Mouse (Mus musculus): ENCODE data around the gene Zfp57. TPM values are rescaled to one million over a fixed set of nuclear protein-coding genes. Genes with fewer than 3 reads are reported as not detected.
A peak's percentile ranks its signal among the peaks of the same experiment; 100 is the strongest.
"Not testable (repeated sequence)": the region's sequence is repeated elsewhere in the genome, so short reads cannot be mapped to it uniquely, and the experiment has no call there.

Zfp57 gene
- polyA plus RNA-seq, 1 experiment: 223 TPM

DNA sequence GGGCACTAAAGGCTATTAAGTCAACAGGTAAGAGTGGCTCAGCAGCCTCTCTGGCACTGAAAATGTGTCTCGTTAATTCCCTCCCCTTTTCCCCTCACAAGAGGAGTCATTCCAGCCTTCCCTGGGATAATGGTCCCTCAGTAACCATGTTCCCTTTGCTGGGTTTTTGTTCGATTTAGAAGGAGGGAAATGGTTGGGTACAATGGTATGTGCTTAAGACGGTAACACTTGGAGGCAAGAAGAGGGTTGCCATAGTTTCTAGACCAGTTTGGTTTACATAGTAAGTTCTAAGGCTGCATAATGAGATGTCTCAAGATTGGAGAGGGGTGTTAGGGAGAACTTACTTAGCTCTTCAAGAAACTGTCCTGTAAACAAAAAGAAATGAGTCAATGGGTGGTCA lies 10.8 kb downstream of the Zfp57 start:
- peak overlapping the region; percentile 45 for H3K27ac ChIP-seq (ENCODE audit: insufficient read depth, low read length)
- TF ChIP-seq EP300 (IDR thresholded peaks at IDR 0.05; ENCODE audit: insufficient read depth, low read depth, low read length) (no peak), CTCF (IDR thresholded peaks at IDR 0.05; ENCODE audit: low read depth, low read length) (no peak), POLR2A (IDR thresholded peaks at IDR 0.05; ENCODE audit: insufficient read depth, low read length) (no peak)
- no peak overlapping the region for H3K4me3 ChIP-seq (ENCODE audit: low read depth, low read length)
- H3K4me1 ChIP-seq (ENCODE audit: control insufficient read depth, insufficient read depth, low read length): no peaks in the 10 kb centered on the region
- no peak overlapping the region for H3K9ac ChIP-seq (ENCODE audit: low read depth, poor library complexity, severe bottlenecking)
- H3K9me3 ChIP-seq (replicated peaks; ENCODE audit: control insufficient read depth, insufficient read depth, low read length, poor library complexity, severe bottlenecking): no peaks in the 10 kb centered on the region
- peaks cover 45% of the 10 kb centered on the region for H3K36me3 ChIP-seq (ENCODE audit: control insufficient read depth, insufficient read depth, low read length, poor library complexity, severe bottlenecking)
- no peaks in the 10 kb centered on the region for H3K27me3 ChIP-seq (ENCODE audit: control insufficient read depth, insufficient read depth, low read length, poor library complexity, severe bottlenecking)

DNA sequence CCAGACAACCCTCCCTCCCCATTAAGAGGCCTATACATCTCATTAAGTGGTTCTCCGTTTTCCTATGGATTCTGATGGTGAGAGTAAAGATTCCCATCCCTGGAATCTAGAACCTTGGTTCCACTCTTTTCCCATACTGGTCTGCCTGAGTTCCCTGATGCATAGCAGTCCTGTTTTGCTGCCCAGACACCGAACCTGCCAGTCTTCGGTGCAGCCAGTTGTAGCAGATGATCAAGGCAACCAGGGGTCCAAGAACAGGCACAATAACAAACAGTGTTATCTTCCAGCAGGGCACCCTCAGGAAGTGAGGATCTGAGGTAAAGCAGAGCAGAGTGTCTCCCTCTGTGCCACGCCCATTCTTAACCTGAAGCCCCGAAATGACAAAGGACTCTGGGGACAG lies 11.2 kb downstream of the Zfp57 start:
- TF ChIP-seq POLR2A (IDR thresholded peaks at IDR 0.05; ENCODE audit: insufficient read depth, low read length) (no peak), EP300 (IDR thresholded peaks at IDR 0.05; ENCODE audit: insufficient read depth, low read depth, low read length) (no peak), CTCF (IDR thresholded peaks at IDR 0.05; ENCODE audit: low read depth, low read length) (no peak)
- H3K27ac ChIP-seq (ENCODE audit: insufficient read depth, low read length): peak overlapping the region; percentile 30
- H3K36me3 ChIP-seq (ENCODE audit: control insufficient read depth, insufficient read depth, low read length, poor library complexity, severe bottlenecking): peaks cover 40% of the 10 kb centered on the region
- H3K9ac ChIP-seq (ENCODE audit: low read depth, poor library complexity, severe bottlenecking): no peak overlapping the region
- H3K4me1 ChIP-seq (ENCODE audit: control insufficient read depth, insufficient read depth, low read length): no peaks in the 10 kb centered on the region
- no peaks in the 10 kb centered on the region for H3K9me3 ChIP-seq (replicated peaks; ENCODE audit: control insufficient read depth, insufficient read depth, low read length, poor library complexity, severe bottlenecking)
- H3K4me3 ChIP-seq (ENCODE audit: low read depth, low read length): no peak overlapping the region
- no peaks in the 10 kb centered on the region for H3K27me3 ChIP-seq (ENCODE audit: control insufficient read depth, insufficient read depth, low read length, poor library complexity, severe bottlenecking)

DNA sequence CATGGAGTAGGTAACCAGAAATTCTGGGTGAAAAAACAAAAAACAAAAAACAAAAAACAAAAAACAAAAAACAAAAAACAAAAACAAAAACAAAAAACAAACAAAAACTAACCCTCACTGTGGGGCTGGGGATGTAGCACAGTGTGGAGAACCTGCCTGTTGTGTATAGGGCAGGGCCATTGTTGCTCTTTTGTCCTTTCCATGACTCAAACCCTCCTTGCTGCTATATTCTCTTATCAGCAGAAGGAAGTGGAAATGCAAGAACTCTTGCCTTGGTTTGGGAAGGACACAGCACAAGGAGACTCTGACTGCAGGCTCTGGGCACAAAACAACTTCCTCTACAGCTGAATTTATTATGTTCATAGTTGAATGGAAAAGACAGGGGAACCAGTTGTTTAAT lies 15.4 kb downstream of the Zfp57 start:
- Histone ChIP-seq H3K4me3 (ENCODE audit: low read depth, low read length) (no peak overlapping the region), H3K27ac (ENCODE audit: insufficient read depth, low read length) (no peak overlapping the region), H3K9me3 (replicated peaks; ENCODE audit: control insufficient read depth, insufficient read depth, low read length, poor library complexity, severe bottlenecking) (no peaks in the 10 kb centered on the region), H3K9ac (ENCODE audit: low read depth, poor library complexity, severe bottlenecking) (no peak overlapping the region), H3K4me1 (ENCODE audit: control insufficient read depth, insufficient read depth, low read length) (no peaks in the 10 kb centered on the region), H3K27me3 (ENCODE audit: control insufficient read depth, insufficient read depth, low read length, poor library complexity, severe bottlenecking) (no peaks in the 10 kb centered on the region), H3K36me3 (ENCODE audit: control insufficient read depth, insufficient read depth, low read length, poor library complexity, severe bottlenecking) (no peaks in the 10 kb centered on the region)
- TF ChIP-seq EP300 (IDR thresholded peaks at IDR 0.05; ENCODE audit: insufficient read depth, low read depth, low read length) (no peak), POLR2A (IDR thresholded peaks at IDR 0.05; ENCODE audit: insufficient read depth, low read length) (no peak), CTCF (IDR thresholded peaks at IDR 0.05; ENCODE audit: low read depth, low read length) (no peak)

DNA sequence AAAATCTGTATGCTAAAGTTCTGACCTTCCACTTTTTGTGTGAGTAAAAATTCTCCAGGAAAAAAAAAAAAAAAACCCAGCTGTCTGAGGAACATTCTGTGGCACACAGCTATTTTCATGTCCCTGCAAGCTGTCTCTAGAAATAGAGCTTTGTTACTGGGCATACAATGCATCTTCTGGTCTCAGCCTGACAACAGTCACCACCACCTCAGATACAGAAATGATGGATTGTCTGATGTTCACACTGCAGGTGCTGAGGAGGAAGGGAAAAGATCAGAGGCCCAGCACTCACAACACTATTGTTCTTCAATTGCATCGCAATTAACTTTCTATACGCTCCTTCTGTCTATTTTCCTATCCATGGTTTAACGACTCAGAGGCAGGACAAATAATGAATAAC lies 17.4 kb downstream of the Zfp57 start:
- Histone ChIP-seq H3K27ac (ENCODE audit: insufficient read depth, low read length) (peak overlapping the region; percentile 22; the same call in 1 of the 2 replicates), H3K36me3 (ENCODE audit: control insufficient read depth, insufficient read depth, low read length, poor library complexity, severe bottlenecking) (no peaks in the 10 kb centered on the region), H3K9me3 (replicated peaks; ENCODE audit: control insufficient read depth, insufficient read depth, low read length, poor library complexity, severe bottlenecking) (no peaks in the 10 kb centered on the region), H3K9ac (ENCODE audit: low read depth, poor library complexity, severe bottlenecking) (no peak overlapping the region), H3K4me3 (ENCODE audit: low read depth, low read length) (no peak overlapping the region), H3K27me3 (ENCODE audit: control insufficient read depth, insufficient read depth, low read length, poor library complexity, severe bottlenecking) (no peaks in the 10 kb centered on the region), H3K4me1 (ENCODE audit: control insufficient read depth, insufficient read depth, low read length) (peaks cover 6% of the 10 kb centered on the region)
- TF ChIP-seq CTCF (IDR thresholded peaks at IDR 0.05; ENCODE audit: low read depth, low read length): no peak
- no peak for TF ChIP-seq POLR2A (IDR thresholded peaks at IDR 0.05; ENCODE audit: insufficient read depth, low read length)
- TF ChIP-seq EP300 (IDR thresholded peaks at IDR 0.05; ENCODE audit: insufficient read depth, low read depth, low read length): no peak

DNA sequence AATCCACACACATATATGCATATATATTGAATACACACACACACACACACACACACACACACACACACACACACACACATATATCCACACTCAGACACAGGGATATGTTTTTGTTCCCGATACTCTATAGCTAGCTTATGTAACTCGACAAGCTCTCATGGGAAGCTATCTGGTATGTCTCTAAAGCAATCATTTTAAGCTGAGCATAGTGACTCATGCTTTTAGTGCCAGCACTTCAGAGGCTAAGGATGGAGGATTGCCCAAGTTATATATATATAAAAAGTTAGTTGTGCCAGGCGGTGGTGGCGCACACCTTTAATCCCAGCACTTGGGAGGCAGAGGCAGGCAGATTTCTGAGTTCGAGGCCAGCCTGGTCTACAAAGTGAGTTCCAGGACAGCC lies 18.3 kb downstream of the Zfp57 start:
- not testable (repeated sequence) for H3K27ac ChIP-seq (ENCODE audit: insufficient read depth, low read length); H3K9me3 ChIP-seq (replicated peaks; ENCODE audit: control insufficient read depth, insufficient read depth, low read length, poor library complexity, severe bottlenecking); H3K9ac ChIP-seq (ENCODE audit: low read depth, poor library complexity, severe bottlenecking); H3K36me3 ChIP-seq (ENCODE audit: control insufficient read depth, insufficient read depth, low read length, poor library complexity, severe bottlenecking); H3K4me3 ChIP-seq (ENCODE audit: low read depth, low read length); H3K27me3 ChIP-seq (ENCODE audit: control insufficient read depth, insufficient read depth, low read length, poor library complexity, severe bottlenecking); H3K4me1 ChIP-seq (ENCODE audit: control insufficient read depth, insufficient read depth, low read length)

DNA sequence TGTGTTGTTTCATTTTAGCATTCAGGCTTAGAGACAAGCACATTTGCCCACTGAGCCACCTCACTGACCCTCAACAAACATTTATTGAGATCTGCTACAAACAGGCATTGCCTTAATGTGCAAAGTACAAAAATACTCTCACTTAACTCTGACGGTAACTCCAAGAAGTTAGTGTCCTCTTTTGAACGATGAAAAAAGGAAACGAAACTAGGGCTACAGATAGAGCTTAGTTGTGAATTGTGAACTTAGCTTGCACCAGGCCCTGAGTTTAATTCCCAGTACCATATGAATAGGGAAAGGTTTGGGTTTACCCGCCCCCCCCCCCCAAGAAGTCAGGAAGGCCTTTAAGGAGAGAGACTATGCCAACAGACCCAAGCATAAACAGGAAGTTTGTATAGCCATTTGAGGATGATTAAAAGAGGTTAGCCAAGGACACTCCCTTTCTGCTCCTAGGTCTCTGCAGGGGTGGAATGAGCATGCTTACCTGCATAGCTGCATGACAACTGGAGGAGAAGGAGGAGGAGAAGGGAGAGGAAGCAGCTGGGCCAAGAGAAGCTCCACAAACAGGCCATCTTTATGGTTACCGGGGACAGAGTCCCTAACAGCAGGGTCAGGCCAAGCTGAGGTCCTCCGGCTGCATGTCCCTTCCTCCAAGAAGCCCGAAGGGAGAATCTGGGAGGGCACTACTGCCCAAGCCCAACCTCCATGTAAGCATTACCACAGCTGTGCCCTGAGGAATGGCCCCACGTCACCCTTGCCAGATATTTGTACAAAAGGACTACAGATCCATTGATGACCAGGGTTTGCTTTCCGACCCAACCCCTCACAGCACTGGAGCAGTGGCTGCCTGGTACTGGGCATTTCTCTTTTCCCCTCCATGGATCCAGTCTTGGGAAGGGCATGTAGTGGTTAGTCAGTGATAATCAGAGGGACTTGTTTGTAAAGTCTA lies 21.9 kb downstream of the Zfp57 start, which contains the start of gene Mog:
TSS of gene Mog (minus strand) at position 771 of the 949 bp plus-strand sequence.
- H3K9me3 ChIP-seq (replicated peaks; ENCODE audit: control insufficient read depth, insufficient read depth, low read length, poor library complexity, severe bottlenecking): no peaks in the 10 kb centered on the region
- peak within 1 kb of the TSS; percentile 52 for H3K27ac ChIP-seq (ENCODE audit: insufficient read depth, low read length)
- no peaks in the 10 kb centered on the region for H3K36me3 ChIP-seq (ENCODE audit: control insufficient read depth, insufficient read depth, low read length, poor library complexity, severe bottlenecking)
- peaks cover 11% of the 10 kb centered on the region for H3K4me1 ChIP-seq (ENCODE audit: control insufficient read depth, insufficient read depth, low read length)
- no peak for TF ChIP-seq POLR2A (IDR thresholded peaks at IDR 0.05; ENCODE audit: insufficient read depth, low read length)
- TF ChIP-seq CTCF (IDR thresholded peaks at IDR 0.05; ENCODE audit: low read depth, low read length): no peak
- TF ChIP-seq EP300 (IDR thresholded peaks at IDR 0.05; ENCODE audit: insufficient read depth, low read depth, low read length): 0 out of 2 replicates have a peak, but pooled peaks have one; percentile 66
- peak within 1 kb of the TSS; percentile 7; the same call in 1 of the 2 replicates for H3K4me3 ChIP-seq (ENCODE audit: low read depth, low read length)
- H3K9ac ChIP-seq (ENCODE audit: low read depth, poor library complexity, severe bottlenecking): no peak within 1 kb of the TSS
- no peaks in the 10 kb centered on the region for H3K27me3 ChIP-seq (ENCODE audit: control insufficient read depth, insufficient read depth, low read length, poor library complexity, severe bottlenecking)

Measured in ES-Bruce4 (cell line).